Mouse (Mus musculus) kidney, embryonic 14.5 days (tissue): ENCODE measurements around the gene Elovl3. TPM values are rescaled to one million over a fixed set of nuclear protein-coding genes. Genes with fewer than 3 reads are reported as not detected.

Experiments
- ATAC-seq: fragments of 200-750 bp; cut with Nextera tagmentation; 2 replicates; pipeline ENCODE4 v1.8.0; 2017; ENCODE audit warnings: moderate number of reproducible peaks, mild to moderate bottlenecking, moderate TSS enrichment, moderate library complexity; ENCODE audit not compliant: low FRiP score, low TSS enrichment
- H3K27ac ChIP-seq: fragments of 300-500 bp; sonication (generic); 2 replicates; pipeline ENCODE4 v1.5.1; 2014; ENCODE audit warnings: low read depth, mild to moderate bottlenecking, low read length, moderate library complexity, mixed read lengths
- H3K27me3 ChIP-seq: fragments of 300-500 bp; sonication (generic); 2 replicates; pipeline ENCODE4 v1.6.1; 2014; ENCODE audit warnings: mild to moderate bottlenecking, low read length; ENCODE audit not compliant: control insufficient read depth, insufficient read depth
- H3K36me3 ChIP-seq: fragments of 300-500 bp; sonication (generic); 2 replicates; pipeline ENCODE4 v1.6.1; 2014; ENCODE audit warnings: low read length, mixed read lengths; ENCODE audit not compliant: control insufficient read depth, insufficient read depth
- H3K4me1 ChIP-seq: fragments of 300-500 bp; sonication (generic); 2 replicates; pipeline ENCODE4 v1.6.1; 2014; ENCODE audit warnings: low read length, mixed read lengths; ENCODE audit not compliant: control insufficient read depth, insufficient read depth
- H3K4me2 ChIP-seq: fragments of 300-500 bp; sonication (generic); replicated peaks from 2 replicates; pipeline ENCODE4 v1.6.1; 2014; ENCODE audit warnings: low read depth, mild to moderate bottlenecking, low read length
- H3K4me3 ChIP-seq: fragments of 300-500 bp; sonication (generic); 2 replicates; pipeline ENCODE4 v1.5.1; 2014; ENCODE audit warnings: mild to moderate bottlenecking, low read length
- H3K9ac ChIP-seq: fragments of 300-500 bp; sonication (generic); 2 replicates; pipeline ENCODE4 v1.6.1; 2014; ENCODE audit warnings: low read depth, mild to moderate bottlenecking, low read length, moderate library complexity
- H3K9me3 ChIP-seq: fragments of 300-500 bp; sonication (generic); 2 replicates; pipeline ENCODE4 v1.6.1; 2016; ENCODE audit warnings: low read length; ENCODE audit not compliant: control insufficient read depth
- WGBS: fragments of 180-500 bp; shearing (Covaris S2); extraction: QIAGEN DNeasy Blood & Tissue Kit; methylation state at CpG from one replicate; pipeline ENCODE4 v1.1.7; 2014; 5-methylcytosine and 5-hydroxymethylcytosine counted together
- polyA plus RNA-seq: library from polyadenylated mRNA; unstranded; fragments of >200 nt; fragmentation: Nextera tagmentation; extraction: Ambion mirVana; gene quantifications from 2 replicates; pipeline ENCODE4 v1.2.1, GENCODE M21; 2014

The Elovl3 gene
- not detected in 2 replicates for polyA plus RNA-seq

- ATAC-seq: peak; percentile 47; the same call in 1 of the 2 replicates
- Histone ChIP-seq H3K4me3 (peak within 1 kb of the TSS; percentile 26), H3K27ac (no peak within 1 kb of the TSS), H3K9me3 (no peaks in the 10 kb centered on the region), H3K9ac (no peak within 1 kb of the TSS), H3K36me3 (no peaks in the 10 kb centered on the region), H3K4me1 (peaks cover 13% of the 10 kb centered on the region), H3K4me2 (peak within 1 kb of the TSS; percentile 39), H3K27me3 (peaks cover 62% of the 10 kb centered on the region)
- 3% methylated on average over 31 of the region's 31 CpGs for WGBS
These were observed at the start of gene Elovl3 for GRCm38 (mm10) chr19:46131694-46132525. Elovl3 (plus strand) TSS chr19:46131897.

DNA sequence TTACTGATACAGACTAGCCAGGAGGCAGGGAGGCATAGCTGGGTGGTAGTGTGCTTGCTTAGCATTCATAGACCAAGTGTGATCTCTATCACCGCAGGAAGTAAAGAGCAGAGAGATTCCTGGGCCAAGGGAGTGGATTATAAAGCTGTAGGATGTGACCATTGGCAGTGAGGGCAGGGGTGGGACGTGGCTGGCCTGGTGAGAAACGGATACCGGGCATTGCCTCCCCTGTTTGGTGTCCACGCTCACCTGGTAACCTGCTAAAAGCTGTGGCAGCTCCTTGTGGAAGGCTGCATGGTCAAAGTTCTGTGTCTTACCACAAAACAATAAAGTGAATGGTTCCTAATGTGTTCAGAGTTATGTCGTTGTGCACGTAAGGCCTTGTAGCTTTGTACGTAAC is 46.5 kb upstream of the Elovl3 start:
- Histone ChIP-seq H3K9ac (no peak overlapping the region), H3K27me3 (no peaks in the 10 kb centered on the region), H3K36me3 (peaks cover 56% of the 10 kb centered on the region), H3K4me1 (no peaks in the 10 kb centered on the region), H3K4me2 (no peak overlapping the region), H3K27ac (no peak overlapping the region), H3K4me3 (no peak overlapping the region), H3K9me3 (no peaks in the 10 kb centered on the region)
- ATAC-seq: no peak
- WGBS: over 99% methylated on average over 8 of the region's 8 CpGs

DNA sequence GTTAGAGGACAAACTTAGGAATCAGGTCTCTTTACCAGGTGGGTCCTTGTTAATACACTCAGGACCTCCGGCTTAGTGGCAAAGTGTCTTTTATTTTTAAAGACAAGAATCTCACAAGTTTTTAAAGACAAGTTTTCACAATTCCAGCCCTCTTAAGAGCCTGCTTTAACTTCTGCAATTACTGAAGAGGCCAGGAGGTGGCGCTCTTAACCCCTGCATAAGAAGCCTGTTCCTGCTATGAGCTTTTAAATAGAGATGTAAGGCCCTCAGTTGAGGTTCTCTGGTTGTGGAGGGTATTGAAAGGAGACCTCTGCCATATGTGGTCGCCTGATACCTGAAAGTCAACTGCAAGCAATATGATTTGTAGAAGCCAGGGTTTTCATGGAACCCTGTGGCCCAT is 45.4 kb upstream of the Elovl3 start:
- H3K9me3 ChIP-seq: no peaks in the 10 kb centered on the region
- 67% methylated on average over 3 of the region's 3 CpGs for WGBS
- H3K9ac ChIP-seq: no peak overlapping the region
- peaks cover 45% of the 10 kb centered on the region for H3K36me3 ChIP-seq
- no peak for ATAC-seq
- no peaks in the 10 kb centered on the region for H3K27me3 ChIP-seq
- H3K4me3 ChIP-seq: no peak overlapping the region
- no peak overlapping the region for H3K4me2 ChIP-seq
- no peak overlapping the region for H3K27ac ChIP-seq
- H3K4me1 ChIP-seq: no peaks in the 10 kb centered on the region

DNA sequence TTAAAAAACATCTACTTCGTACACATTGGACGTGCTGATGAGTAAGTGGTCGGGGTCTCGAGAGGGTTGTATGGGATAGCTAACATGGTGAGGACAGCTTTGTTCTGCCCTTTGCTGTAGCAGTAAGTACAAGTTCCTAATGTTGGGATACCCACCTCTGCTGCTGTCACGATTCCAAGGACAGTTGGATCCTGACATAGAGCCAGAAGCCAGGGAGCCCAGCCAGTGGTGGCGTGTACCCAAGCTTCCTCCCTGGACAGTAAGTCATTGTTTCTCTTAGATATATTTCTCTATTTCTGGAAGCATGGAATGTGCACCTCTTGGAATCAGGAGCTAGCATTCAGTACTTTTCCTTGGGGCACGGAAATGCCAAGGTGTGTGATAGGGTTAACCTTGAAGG is 43.8 kb upstream of the Elovl3 start:
- 83% methylated on average over 7 of the region's 7 CpGs for WGBS
- Histone ChIP-seq H3K27me3 (no peaks in the 10 kb centered on the region), H3K36me3 (peaks cover 29% of the 10 kb centered on the region), H3K4me2 (no peak overlapping the region), H3K27ac (no peak overlapping the region), H3K4me1 (no peaks in the 10 kb centered on the region), H3K9ac (no peak overlapping the region), H3K4me3 (no peak overlapping the region), H3K9me3 (no peaks in the 10 kb centered on the region)
- no peak for ATAC-seq

DNA sequence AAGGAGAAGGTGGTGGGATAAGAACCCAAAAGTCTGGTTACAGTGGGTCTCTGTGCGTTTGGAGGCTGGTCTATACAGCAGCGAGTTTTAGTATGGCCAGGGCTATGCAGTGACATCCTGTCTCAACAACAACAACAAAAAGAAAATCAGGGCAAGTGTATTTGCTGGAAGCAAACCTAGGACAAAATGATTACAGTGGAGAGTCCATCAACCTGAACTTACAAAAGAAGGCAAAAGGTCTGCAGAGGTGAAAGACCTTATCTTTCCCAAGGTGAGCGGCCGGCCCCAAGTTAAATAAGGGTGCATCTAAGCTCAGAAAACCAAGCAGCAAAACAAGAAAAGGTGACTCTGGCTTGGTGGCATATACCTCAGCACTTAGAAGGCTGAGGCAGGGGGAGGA is 40.1 kb upstream of the Elovl3 start:
- H3K4me1 ChIP-seq: no peaks in the 10 kb centered on the region
- no peak overlapping the region for H3K27ac ChIP-seq
- H3K9me3 ChIP-seq: no peaks in the 10 kb centered on the region
- no peak overlapping the region for H3K4me3 ChIP-seq
- no peaks in the 10 kb centered on the region for H3K27me3 ChIP-seq
- H3K4me2 ChIP-seq: no peak overlapping the region
- 85% methylated on average over 4 of the region's 4 CpGs for WGBS
- no peak for ATAC-seq
- H3K9ac ChIP-seq: no peak overlapping the region
- H3K36me3 ChIP-seq: no peaks in the 10 kb centered on the region

DNA sequence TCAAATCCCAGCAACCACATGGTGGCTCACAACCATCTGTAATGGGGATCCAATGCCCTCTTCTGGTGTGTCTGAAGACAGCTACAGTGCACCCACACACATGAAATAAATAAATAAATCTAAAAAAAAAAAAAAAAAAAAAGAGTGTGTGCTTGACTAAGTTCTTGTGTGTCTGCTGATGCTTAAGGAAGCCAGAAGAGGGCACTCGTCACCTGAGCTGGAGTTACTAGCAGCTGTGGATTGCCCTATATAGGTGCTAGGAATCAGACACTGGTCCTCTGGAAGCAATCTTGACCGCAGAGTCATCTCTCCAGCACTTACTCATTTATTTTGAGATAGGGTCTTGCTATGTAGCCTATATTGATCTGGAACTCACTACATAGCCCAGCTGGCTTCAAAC is 37.6 kb upstream of the Elovl3 start:
- no peaks in the 10 kb centered on the region for H3K4me1 ChIP-seq
- H3K27ac ChIP-seq: no peak overlapping the region
- WGBS: 94% methylated on average over 2 of the region's 2 CpGs
- no peak overlapping the region for H3K4me3 ChIP-seq
- no peaks in the 10 kb centered on the region for H3K36me3 ChIP-seq
- no peaks in the 10 kb centered on the region for H3K9me3 ChIP-seq
- no peak overlapping the region for H3K9ac ChIP-seq
- H3K4me2 ChIP-seq: no peak overlapping the region
- ATAC-seq: no peak
- H3K27me3 ChIP-seq: no peaks in the 10 kb centered on the region

- no peak overlapping the region for H3K27ac ChIP-seq
- WGBS: 67% methylated on average over 4 of the region's 4 CpGs
These were observed 36.4 kb upstream of the Elovl3 start for GRCm38 (mm10) chr19:46095291-46095690.

GRCm38 (mm10) chr19:46096396-46096795 is 35.3 kb upstream of the Elovl3 start:
- Histone ChIP-seq H3K9me3 (no peaks in the 10 kb centered on the region), H3K4me1 (no peaks in the 10 kb centered on the region), H3K4me3 (no peak overlapping the region), H3K27me3 (no peaks in the 10 kb centered on the region), H3K36me3 (no peaks in the 10 kb centered on the region), H3K27ac (no peak overlapping the region), H3K4me2 (no peak overlapping the region), H3K9ac (no peak overlapping the region)
- whole genome bisulfite sequencing: 91% methylated on average over 5 of the region's 5 CpGs
- ATAC-seq: no peak

More at GRCm38 (mm10) chr19:46095291-46095690, 36.4 kb upstream of the Elovl3 start:
- Histone ChIP-seq H3K36me3 (no peaks in the 10 kb centered on the region), H3K4me1 (no peaks in the 10 kb centered on the region), H3K4me2 (no peak overlapping the region), H3K9me3 (no peaks in the 10 kb centered on the region), H3K9ac (no peak overlapping the region), H3K27me3 (no peaks in the 10 kb centered on the region), H3K4me3 (no peak overlapping the region)
- ATAC-seq: no peak

DNA sequence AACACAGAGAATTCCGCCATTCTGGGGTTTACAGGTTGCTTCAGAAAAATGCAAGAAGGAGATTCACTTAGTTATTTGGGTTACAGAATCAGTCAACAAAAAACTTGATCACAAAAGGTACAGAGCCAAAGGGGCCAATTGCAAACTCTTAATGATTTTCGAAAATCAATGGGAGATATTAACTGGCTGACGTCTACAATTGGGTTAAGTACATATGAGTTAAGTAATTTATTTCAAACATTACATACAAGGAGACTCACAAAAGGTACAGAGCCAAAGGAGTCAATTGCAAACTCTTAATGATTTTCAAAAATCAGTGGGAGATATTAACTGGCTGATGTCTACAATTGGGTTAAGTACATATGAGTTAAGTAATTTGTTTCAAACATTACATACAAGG is 32.1 kb upstream of the Elovl3 start:
- no peak overlapping the region for H3K27ac ChIP-seq
- H3K4me2 ChIP-seq: no peak overlapping the region
- H3K9ac ChIP-seq: no peak overlapping the region
- no peak overlapping the region for H3K4me3 ChIP-seq
- no peaks in the 10 kb centered on the region for H3K4me1 ChIP-seq
- no peak for ATAC-seq
- WGBS: 91% methylated on average over 3 of the region's 3 CpGs
- H3K36me3 ChIP-seq: no peaks in the 10 kb centered on the region
- H3K27me3 ChIP-seq: no peaks in the 10 kb centered on the region
- H3K9me3 ChIP-seq: no peaks in the 10 kb centered on the region
